Mouse (Mus musculus) thymus, adult 2 months (tissue): Measurements from ENCODE around the gene Ccdc146.

Experiments
- CTCF ChIP-seq: fragments of 200-500 bp; IDR thresholded peaks from 2 replicates; pipeline ENCODE4 v1.5.1; 2012; ENCODE audit warnings: mild to moderate bottlenecking, control low read depth, low read length, moderate library complexity, borderline replicate concordance; ENCODE audit not compliant: control insufficient read depth, poor library complexity, insufficient read depth; ENCODE audit errors: extremely low read depth
- POLR2A ChIP-seq: fragments of 200-500 bp; IDR thresholded peaks from 2 replicates; pipeline ENCODE4 v1.6.1; 2012; ENCODE audit warnings: mild to moderate bottlenecking, low read length, control low read depth, moderate library complexity; ENCODE audit not compliant: control insufficient read depth, poor library complexity, insufficient read depth; ENCODE audit errors: extremely low read depth

DNA sequence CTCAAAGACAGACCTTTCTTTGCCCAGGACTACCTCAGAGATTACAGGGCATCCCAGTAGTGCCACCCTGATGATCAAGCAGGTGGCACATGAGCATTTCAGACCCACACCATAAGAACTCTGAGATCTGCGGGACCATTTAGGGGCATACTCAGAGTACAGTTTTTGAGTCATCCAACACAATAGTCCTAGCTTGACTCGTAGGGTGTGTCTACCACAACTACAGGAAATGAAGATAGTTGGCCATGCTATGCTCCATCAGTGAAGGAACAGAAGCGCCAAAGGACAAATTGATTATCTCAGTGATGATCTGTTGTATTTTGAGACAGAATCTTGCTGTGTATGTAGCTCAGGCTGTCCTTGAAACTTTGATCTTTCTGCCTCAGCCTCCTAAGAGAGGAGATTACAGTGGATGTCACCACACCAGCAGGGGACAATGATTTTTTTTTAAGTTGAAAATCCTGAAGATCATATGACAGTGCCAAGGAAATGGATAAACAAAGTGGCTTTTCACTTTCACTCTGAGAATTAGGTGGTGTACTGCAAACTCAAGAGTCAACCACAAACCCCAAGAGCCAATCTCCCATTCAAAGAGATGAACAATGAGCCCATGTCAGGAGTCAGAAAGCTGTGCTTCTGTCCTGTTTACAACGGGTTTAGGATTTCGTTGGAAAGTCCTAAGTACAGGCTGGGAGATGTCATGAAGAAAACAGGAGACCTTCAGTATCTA, 54.1 kb downstream of the Ccdc146 start:
- TF ChIP-seq POLR2A (no peak), CTCF (no peak)
